Mouse (Mus musculus) erythroblast, embryonic 14.5 days (primary cell): ENCODE results near the gene Bmp8a.

Source experiments
- GATA1 ChIP-seq: IDR thresholded peaks from 2 replicates; pipeline ENCODE4 v1.6.1; 2012; ENCODE audit warnings: low read length, inconsistent platforms, mixed read lengths
- TAL1 ChIP-seq: IDR thresholded peaks from 3 replicates; pipeline ENCODE4 v1.6.1; 2012; ENCODE audit warnings: low read length, inconsistent platforms, mixed read lengths

- TF ChIP-seq GATA1: no peak
- TF ChIP-seq TAL1: no peak
Observed at GRCm38 (mm10) chr4:123342091-123342641, 886 bp downstream of the Bmp8a start.
